Mouse (Mus musculus) gastrocnemius, postnatal 4 days (tissue): ENCODE results near the gene Tomm6. TPM values are rescaled to one million over a fixed set of nuclear protein-coding genes. Genes with fewer than 3 reads are reported as not detected.

ENCODE experiments used
- DNase-seq, 2 experiments: peaks; one replicate each; pipeline ENCODE4 v3.0.0; 2021 to 2022; ENCODE audit warnings: low spot score in 2 of 2, mixed read lengths in 2 of 2
- total RNA-seq, 2 experiments: library from RNA; stranded (reverse); gene quantifications; 2 replicates each; pipeline ENCODE4 v1.2.3; 2021

Gene Tomm6
- total RNA-seq, 2 experiments from 2014 or later, result 161 TPM

DNA sequence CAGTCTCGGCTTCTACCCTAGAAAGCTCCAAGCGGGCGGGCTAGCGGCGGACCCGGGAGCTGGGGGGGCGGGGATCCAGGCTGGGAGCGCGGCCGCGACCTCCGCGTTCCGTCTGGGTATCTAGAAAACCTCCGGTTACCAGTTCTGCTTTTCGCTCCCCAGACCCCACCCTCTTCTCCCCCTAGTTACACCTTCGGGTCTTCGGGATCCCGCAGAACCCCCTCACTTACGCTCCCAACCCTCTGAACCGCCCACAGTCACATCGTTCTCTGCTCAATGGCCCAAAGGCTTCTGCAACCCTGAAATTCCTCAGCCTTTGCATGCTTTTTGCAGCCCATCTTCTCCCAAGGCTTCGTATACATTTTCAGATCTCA, 7.1 kb upstream of the Tomm6 start:
- DNase-seq, result no peak

DNA sequence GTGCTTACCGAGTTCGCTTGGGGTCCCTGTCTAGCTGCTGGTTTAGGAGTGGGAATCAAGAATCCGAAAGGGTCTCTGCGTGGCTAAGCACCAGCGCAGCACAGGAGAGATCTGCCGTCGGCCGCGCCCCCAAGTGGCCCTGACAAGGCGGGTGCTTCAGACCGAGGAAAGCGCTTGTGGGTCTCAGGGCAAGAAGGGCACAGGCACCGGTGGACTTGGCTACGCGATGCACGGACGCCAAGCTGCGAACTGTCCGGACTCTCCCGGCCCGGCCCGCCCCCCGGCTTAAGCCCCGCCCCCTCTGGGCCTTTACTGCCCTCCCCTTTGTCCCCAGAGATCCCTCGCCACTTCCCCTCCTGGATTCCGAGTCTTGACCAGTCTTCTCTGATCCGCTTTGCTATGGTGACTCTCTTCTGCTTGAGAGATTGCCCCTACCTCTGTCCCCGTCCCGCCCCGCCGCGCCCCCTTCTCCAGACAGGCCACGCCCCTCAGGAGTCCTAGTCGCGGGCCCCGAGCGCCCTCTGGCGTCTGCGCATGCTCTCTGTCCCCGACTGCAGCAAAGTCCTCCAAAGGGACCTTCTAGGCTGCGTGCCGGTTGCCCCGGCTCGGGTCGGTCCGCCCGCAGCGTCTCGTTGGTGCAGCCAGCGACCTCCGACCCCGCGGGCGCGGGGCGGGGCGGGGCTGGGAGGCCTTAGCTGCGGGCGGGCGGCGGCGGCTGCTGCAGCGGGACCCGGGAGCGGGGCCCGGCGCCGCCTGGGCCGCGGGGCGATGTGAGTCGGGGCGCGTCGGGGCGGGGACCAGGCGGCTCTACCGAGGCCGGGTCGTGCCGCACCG, 6.5 kb upstream of the Tomm6 start, which contains the start of gene Prickle4:
Gene Prickle4 (minus strand): TSS at position 234 of the 834 bp plus-strand sequence.
- peak; percentile 97 to 98 for DNase-seq

DNA sequence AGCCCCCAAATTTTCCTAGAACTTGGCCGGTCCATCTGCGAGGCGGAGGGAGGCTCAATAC, 6.1 kb upstream of the Tomm6 start, which contains the start of gene Gm21981:
Gene Gm21981 (minus strand): TSS at position 14 of the 61 bp plus-strand sequence.
- no peak for DNase-seq

DNA sequence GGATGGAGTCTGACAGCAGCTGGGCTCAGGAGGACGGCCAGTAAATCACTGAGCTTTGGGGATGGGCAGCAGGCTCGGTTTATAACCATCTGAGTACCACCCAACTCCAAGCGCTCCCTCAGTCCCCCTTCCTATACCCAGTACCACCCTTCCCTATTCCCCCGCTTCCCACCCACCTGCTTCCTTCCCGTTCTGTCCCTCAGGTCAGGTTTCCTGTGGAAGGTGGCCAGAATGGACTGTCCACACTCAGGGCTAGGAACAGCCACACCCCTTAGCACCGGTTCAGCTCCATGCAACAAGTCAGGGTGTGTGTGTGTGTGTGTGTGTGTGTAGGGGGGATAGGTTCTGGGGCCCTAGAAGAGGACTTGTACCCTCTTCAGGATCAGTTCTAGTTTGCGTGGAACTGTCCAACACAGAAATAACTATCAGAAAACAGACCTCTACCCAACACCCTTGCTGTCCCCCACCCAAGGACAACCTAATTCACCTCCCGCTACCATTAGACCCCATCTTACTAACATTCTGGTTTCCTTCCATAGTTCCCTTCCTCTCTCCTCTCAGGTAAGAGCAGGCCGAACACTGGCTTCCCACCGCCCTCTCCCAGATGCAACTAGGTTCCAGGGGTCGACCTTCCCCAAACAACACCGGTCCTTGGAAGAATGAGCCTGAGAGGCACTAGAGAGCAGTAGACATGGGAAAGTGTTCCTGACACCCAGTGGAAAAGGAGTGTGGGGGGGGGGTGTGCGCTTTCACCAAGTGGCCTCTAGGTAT, 5.7 kb upstream of the Tomm6 start:
- DNase-seq, result no peak

DNA sequence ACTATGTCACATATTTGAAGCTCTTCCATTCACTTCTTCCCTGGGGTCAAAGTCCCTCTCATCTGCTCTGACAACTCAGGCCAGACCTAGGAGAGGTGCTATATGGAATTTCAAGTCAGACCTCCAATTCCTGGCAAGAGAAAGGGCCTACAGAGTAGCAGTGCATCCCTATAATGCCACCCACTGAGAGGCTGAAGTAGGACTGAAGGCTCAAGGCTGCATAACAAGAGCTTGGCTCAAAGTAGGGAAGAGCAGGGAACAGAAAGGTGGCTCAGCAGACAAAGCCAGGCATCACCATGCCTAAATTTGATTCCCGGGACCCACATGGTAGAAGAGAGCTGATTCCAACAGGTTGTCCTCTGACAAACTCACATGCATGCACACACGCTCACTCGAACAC, 3.5 kb upstream of the Tomm6 start:
- no peak for DNase-seq

DNA sequence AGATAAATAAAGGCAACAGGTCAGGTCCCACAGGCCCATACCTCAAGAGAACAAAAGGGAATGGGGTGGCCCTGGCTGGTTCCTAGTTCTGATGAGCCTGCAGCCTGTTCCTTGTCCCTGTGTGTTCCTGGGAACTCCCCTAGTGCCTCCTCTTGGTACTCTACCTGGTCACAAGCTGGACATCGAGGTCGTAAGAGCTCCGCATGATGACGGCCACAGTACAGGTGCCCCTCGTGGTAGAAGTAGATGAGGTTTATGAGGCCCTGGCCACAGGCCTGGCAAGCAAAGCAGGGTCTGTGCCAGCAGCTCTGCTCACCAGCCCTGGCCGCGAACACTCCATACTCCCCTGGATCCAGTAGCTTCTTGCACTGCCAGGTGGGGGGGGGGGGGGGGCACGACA, 1.7 kb upstream of the Tomm6 start:
- DNase-seq, result no peak

DNA sequence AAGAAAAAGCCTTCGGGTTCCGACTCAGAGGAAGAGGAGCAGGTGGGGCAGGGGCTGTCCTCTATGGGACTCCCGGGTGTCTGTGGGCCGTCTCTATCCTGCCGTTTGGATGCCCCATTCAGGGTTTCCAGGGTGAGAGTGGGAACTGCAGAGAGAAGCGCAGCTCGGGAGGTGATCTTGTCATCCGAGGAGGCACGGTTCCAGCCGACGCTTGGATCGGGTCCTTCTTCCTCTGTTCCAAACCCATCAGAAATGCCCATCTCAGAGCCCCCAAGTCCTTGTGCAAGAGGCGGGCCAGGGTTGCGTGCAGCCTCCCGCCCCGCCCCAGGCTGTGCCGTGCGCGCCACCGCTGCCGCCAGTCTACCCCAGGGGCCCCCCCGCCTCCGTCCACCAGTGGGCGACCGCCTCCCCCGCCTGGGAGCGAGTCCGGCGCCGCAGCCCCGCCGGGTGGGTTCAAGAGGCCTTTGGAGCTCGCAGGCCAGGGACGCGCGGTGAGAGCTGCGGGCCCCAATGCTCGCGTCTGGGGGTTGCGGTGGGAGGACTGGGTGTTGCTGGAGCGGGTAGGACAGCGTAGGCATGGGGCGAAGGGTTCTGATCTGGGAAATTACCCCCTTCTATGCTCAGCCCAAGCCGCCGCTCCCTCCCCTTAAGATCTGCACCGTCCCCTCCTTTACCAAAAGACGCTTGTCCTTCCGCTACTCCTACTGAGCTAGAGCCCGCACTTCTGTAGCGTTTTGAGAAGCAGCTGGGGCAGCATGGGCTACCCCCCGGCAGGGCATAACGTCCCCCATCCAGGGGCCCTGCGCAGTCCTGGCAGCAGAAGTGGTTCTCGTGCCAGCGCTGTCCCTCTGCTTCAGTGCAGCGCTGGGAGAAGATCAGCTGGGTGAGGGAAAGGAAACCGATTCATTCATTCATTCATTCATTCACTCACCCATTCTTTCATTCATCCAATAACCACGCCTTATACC, 706 bp upstream of the Tomm6 start, which contains the start of gene Frs3:
Gene Frs3 (plus strand): TSS at position 423 of the 968 bp plus-strand sequence.
- peak; percentile 74 to 79 for DNase-seq

DNA sequence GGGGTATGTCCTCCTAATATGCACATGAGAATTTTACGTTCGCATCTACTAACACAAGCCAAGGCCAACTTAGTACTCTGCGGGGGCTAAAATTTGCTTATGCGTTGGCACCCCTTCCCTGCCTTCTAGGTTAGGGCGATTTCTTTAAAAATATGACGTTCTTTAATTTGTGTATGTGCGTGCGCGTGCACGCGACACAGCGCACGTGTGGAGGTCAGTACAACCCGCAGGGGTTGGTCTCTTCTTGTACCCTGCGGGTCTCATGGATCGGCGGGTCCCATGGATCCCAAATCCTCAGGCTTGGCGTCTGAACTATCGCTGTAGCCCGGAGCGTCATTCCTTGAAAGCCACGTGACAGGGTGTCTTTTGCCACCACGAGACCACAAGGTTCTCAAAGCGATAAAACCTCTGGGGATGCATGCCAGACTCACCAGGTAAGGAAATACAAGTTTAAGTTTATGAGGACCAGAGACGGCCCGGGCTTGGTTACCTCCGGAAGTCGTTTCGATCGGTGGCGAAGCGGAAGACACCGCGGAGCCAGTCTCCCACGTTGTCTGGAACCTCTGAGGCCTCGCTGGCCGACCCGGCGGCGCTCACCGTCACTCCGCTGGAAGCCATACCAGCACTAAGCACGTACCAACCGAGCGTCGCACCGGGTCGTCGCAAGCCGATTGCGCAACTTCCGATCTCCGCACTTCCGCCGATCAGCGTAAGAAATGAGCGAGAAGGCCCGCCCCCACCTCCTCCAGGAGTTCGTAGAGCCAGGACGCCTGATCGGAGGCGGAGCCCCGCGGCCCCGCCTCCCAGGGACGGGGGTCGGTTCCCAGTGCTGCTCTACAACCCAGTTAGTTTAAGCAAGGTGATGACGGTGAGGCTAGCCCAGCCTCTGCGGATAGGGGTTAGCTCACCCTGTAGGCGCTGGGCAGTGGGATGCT, 510 bp downstream of the Tomm6 start:
- DNase-seq, result peak; percentile 87 to 96

DNA sequence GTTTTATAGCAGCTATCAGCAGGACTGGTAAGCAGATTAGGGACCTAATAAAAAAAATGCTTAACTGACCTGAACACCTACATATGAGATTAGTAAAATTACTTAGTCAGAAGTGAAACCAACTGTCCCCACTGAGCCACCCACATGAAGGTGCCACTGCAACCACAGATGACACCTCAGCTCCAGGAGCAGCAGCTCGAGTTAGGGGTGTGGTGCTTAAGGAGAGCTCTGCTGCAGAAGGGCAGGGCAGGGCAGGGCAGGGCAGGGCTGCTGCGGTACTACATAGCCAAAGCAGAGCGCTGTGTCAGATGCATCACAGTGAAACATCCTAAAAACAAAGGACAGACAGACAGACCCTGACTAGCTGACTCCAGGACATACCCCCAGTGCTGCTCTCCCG, 5.3 kb downstream of the Tomm6 start:
- no peak for DNase-seq

DNA sequence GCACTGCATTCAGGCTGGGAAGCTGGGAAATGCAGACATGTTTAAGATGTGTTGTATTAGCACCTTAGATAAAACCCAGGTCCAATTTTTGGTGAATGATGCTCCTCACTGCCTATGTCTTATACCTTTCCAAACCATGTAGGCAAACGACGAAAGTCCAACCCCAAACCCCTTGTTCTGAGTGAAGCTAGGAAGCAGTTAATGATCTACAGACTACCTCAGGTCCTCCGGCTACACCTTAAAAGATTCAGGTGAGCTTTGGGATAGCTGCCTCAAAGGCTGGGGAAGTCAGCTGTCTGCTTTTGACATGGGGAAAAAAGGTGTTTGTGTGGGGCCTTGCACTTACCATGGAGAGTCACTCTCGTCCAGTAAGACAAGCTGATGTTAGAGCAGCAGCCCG, 9.5 kb downstream of the Tomm6 start:
- no peak for DNase-seq

DNA sequence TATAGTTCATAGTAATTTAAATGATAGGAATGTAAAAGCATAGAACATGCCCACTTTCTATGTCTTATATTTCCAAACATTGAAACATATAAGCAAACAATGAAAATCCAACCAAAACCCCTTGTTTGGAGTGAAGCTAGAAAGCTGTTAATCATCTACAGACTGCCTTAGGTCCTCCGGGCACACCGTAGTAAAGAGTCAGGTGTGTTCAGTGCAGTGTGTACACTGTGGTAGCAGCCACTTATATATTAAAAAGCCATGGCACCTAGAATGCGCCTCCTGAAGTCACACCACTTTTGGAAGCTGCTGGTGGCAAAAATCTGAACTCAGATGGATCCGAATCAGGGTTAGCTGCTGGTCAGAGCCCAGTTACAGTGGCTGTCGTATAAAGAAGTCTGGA, 9.9 kb downstream of the Tomm6 start:
- no peak for DNase-seq

DNA sequence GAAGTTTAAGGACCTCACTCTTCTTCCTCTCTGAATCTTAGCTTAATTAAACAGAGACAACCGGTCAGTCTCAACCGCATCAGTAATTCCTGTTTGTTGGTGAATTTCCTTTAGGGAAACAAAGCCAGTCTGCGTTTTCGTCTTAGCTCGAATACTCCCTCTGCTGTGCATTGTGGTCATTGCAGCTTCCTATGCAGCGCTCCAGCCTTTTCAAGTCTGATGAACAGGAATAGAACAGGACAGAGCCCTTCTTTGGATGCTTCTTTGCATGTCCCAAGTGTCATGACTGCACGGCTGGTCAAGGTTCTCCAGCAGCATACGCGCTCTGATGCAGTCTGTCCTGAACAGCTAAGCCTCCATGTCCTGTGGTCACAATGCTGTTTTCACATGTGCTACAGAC, 11.6 kb downstream of the Tomm6 start:
- peak; percentile 42 to 64 for DNase-seq

DNA sequence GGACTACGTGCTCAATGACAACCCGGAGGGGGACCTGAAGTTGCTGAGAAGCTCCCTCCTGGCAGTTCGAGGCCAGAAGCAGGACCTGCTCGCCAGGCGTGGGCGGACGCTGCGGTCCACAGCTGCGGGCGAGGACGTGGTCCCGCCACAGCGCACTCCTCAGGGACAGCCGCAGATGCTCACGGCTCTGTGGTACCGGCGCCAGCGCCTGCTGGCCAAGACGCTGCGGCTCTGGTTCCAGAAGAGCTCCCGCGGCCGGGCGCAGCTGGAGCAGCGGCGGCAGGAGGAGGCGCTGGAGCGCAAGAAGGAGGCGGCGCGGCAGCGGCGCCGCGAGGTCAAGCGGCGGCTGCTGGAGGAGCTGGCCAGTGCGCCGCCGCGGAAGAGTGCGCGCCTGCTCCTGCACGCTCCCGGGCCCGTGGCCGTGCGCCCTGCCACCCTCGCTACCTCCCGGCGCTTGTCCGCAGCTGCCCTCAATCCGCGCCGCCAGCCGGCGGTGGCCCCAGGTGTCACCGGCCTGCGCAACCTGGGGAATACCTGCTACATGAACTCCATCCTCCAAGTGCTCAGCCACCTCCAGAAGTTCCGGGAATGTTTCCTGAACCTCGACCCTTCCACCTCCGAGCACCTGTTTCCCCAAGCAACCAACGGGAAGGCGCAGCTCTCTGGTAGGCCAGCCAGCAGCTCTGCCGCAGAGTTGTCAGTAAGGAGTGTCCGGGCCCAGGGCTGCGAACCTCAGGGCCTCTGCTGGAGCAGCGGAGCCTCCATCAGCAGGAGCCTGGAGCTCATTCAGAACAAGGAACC, 15.7 kb downstream of the Tomm6 start:
- peak; percentile 55 to 75 for DNase-seq

DNA sequence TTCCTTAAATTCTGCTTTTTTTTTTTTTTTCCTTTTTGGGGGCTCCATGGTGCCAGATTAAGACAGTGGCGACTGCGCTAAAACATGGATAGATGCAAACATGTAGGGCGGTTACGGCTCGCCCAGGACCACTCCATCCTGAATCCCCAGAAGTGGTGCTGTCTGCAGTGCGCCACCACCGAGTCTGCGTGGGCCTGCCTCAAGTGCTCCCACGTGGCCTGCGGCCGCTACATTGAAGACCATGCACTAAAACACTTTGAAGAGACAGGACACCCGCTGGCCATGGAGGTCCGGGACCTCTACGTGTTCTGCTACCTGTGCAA, 16.2 kb downstream of the Tomm6 start:
- DNase-seq, result no peak

DNA sequence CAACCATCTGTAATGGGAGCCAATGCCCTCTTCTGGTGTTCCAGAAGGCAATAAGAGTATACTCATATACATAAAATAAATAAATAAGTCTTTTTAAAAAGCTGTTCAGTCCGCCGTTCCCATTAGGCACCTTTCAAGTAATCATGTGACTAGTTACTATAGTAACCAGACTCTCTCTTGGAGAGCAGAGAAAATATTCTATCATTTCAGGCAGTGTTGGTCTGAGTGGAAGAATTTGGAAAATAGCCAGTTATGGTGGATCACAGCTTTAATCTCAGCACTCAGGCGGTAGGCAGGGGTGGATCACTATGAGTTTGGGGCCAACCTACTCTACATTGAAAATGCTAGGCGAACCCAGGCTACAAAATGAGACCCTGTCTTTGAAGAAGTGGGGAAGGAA, 19.0 kb downstream of the Tomm6 start:
- DNase-seq, result no peak

DNA sequence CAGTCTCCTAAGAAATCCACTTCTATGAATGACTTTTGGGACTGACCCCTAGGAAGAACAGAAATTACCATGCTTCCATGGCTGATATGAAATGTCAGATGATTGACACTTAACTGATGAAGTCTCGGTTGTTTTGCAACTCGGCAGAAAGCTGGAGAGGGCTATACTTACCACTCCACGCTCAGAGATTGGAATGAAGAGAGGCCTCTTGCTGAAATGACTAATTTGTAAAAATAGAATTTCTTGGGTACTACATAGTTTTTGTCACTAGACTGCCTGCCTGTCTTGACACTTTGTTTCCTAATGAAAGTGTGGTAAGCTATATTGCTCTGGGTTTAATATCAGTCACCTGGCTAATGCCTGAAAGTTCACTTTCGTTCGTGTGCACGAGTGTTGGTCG, 23.7 kb downstream of the Tomm6 start:
- no peak for DNase-seq

DNA sequence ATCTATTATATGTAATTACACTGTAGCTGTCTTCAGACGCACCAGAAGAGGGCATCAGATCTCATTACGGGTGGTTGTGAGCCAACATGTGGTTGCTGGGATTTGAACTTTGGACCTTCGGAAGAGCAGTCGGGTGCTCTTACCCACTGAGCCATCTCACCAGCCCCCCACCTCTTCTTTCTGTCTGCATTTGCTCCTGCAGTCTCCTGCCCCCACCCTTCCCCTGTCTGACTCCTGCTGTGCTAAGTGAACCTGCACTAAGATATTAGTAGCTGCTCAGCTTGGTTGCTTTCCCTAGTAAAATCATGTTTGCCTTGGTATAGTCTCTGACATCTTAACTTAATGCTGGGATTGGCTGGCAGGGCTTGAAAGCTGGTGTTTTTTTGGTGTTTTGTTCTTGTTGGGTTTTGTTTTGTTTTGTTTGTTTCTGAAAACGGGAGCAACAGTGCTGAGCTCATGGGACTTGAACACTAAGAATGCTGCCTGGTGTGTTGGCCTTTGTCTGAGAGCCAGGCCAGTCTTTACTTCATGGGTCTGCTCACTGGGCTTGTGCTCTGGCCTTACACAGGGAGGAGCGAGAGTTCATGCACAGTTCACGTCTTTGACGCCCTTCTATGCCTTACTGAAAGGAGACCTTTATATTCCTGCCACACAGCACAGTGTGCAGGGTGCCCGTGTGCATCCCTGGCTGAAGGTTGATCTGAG, 25.0 kb downstream of the Tomm6 start:
- DNase-seq, result no peak

DNA sequence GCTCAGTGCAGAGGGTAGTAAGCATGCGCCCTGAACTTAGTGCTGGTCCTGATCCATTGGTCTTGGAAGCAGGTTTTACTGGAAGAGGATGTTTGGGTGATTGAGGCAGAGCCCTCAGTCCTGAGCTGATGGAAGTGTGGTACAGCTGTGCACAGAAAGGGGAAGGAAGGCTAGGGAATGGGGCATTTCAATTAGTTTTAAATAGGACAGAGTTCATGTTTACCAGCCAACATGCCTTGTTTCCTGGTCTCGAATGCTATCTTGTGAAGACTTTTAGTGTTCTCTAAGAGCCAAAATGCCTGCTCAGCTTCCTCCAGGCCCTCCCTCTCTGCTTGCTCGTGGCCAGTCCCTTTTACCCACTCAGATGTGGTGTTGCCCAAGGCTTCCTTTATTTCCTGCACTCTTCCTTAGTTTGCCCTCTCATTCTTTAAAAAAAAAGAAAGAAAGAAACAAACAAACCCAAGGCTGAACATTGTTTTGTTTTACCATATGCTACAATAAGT, 29.4 kb downstream of the Tomm6 start:
- no peak for DNase-seq

DNA sequence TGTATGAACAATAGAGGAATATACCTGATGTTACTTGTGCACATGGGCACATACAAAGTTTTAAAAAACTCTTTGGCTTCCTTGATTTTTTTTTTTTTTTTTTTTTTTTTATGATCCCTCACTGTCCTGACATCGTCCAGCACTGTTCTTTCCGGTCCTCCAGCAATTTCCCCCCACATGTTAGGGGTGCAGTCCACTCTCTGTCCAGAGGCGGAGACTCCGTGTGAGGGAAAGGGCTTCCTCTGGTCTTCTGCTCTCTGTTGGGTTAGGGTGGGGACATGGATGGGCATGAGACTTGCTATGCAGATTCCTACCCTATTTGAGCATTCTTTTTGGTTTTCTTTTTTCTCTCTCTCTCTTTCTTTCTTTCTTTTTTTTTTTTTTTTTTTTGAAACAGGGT, 30.3 kb downstream of the Tomm6 start:
- no peak for DNase-seq
